Mouse (Mus musculus) intestine, embryonic 14.5 days (tissue): ENCODE measurements around the gene Gm266. TPM values are rescaled to one million over a fixed set of nuclear protein-coding genes. Genes with fewer than 3 reads are reported as not detected.

Experiments used
- ATAC-seq: fragments of 200-750 bp; cut with Nextera tagmentation; replicated peaks from 2 replicates; pipeline ENCODE4 v1.8.0; 2017; ENCODE audit warnings: low read depth, moderate number of reproducible peaks, moderate TSS enrichment, moderate library complexity; ENCODE audit not compliant: low FRiP score, low TSS enrichment
- DNase-seq: peaks from one replicate; pipeline ENCODE4 v3.0.0-alpha.2; 2018; ENCODE audit warnings: low spot score
- H3K27ac ChIP-seq: fragments of 300-500 bp; sonication (generic); 2 replicates; pipeline ENCODE4 v1.5.1; 2014; ENCODE audit warnings: low read depth, mild to moderate bottlenecking, control low read depth
- H3K27me3 ChIP-seq: fragments of 300-500 bp; sonication (generic); replicated peaks from 2 replicates; pipeline ENCODE4 v1.6.1; 2014; ENCODE audit warnings: low read length, control low read depth; ENCODE audit not compliant: control insufficient read depth, insufficient read depth
- H3K36me3 ChIP-seq: fragments of 300-500 bp; sonication (generic); 2 replicates; pipeline ENCODE4 v1.6.1; 2014; ENCODE audit warnings: low read length, control low read depth; ENCODE audit not compliant: control insufficient read depth, insufficient read depth
- H3K4me1 ChIP-seq: fragments of 300-500 bp; sonication (generic); replicated peaks from 2 replicates; pipeline ENCODE4 v1.6.1; 2014; ENCODE audit warnings: low read length, control low read depth, mixed read lengths; ENCODE audit not compliant: control insufficient read depth, insufficient read depth
- H3K4me2 ChIP-seq: fragments of 300-500 bp; sonication (generic); 2 replicates; pipeline ENCODE4 v1.6.1; 2014; ENCODE audit warnings: low read length
- H3K4me3 ChIP-seq: fragments of 300-500 bp; sonication (generic); 2 replicates; pipeline ENCODE4 v1.5.1; 2014; ENCODE audit warnings: low read depth, low read length, control low read depth, mixed read lengths
- H3K9ac ChIP-seq: fragments of 300-500 bp; sonication (generic); 2 replicates; pipeline ENCODE4 v1.6.1; 2014; ENCODE audit warnings: mild to moderate bottlenecking, low read length
- H3K9me3 ChIP-seq: fragments of 300-500 bp; sonication (generic); 2 replicates; pipeline ENCODE4 v1.6.1; 2016; ENCODE audit warnings: low read length, control low read depth; ENCODE audit not compliant: control insufficient read depth
- WGBS: fragments of 180-500 bp; shearing (Covaris S2); extraction: QIAGEN DNeasy Blood & Tissue Kit; methylation state at CpG from one replicate; pipeline ENCODE4 v1.1.7; 2014; 5-methylcytosine and 5-hydroxymethylcytosine counted together
- polyA plus RNA-seq: library from polyadenylated mRNA; unstranded; fragments of >200 nt; fragmentation: Nextera tagmentation; extraction: Ambion mirVana; gene quantifications from 2 replicates; pipeline ENCODE4 v1.2.1, GENCODE M21; 2014

The Gm266 gene
- polyA plus RNA-seq, 1 experiment from 2014 or later, result 27.5 TPM

GRCm38 (mm10) chr12:111455311-111455846, 30.2 kb downstream of the Gm266 start:
- Histone ChIP-seq H3K4me1 (peaks cover 22% of the 10 kb centered on the region; the same call in 1 of the 2 replicates), H3K27ac (peak overlapping the region; percentile 45; the same call in 1 of the 2 replicates), H3K36me3 (no peaks in the 10 kb centered on the region), H3K27me3 (peaks cover 17% of the 10 kb centered on the region), H3K4me3 (no peak overlapping the region), H3K9ac (no peak overlapping the region), H3K9me3 (no peaks in the 10 kb centered on the region), H3K4me2 (no peak overlapping the region)
- no peak for DNase-seq
- 0 out of 2 replicates have a peak, but pooled peaks have one; percentile 9 for ATAC-seq
- 56% methylated on average over 12 of the region's 12 CpGs for WGBS

- no peak overlapping the region for H3K4me3 ChIP-seq
- peaks cover 27% of the 10 kb centered on the region; the same call in 1 of the 2 replicates for H3K4me1 ChIP-seq
- WGBS, result 48% methylated on average over 10 of the region's 10 CpGs
- no peak for DNase-seq
- H3K36me3 ChIP-seq, result no peaks in the 10 kb centered on the region
- H3K9me3 ChIP-seq, result no peaks in the 10 kb centered on the region
- peak overlapping the region; percentile 45; the same call in 1 of the 2 replicates for H3K27ac ChIP-seq
- H3K27me3 ChIP-seq, result peaks cover 23% of the 10 kb centered on the region
- no peak overlapping the region for H3K4me2 ChIP-seq
- peak; percentile 41; the same call in 1 of the 2 replicates for ATAC-seq
- H3K9ac ChIP-seq, result no peak overlapping the region
Observed at GRCm38 (mm10) chr12:111454543-111455280, 30.9 kb downstream of the Gm266 start.

- ATAC-seq (no peak), DNase-seq (no peak)
- Histone ChIP-seq H3K4me3 (no peak overlapping the region), H3K4me2 (no peak overlapping the region), H3K27me3 (peaks cover 23% of the 10 kb centered on the region), H3K9me3 (no peaks in the 10 kb centered on the region), H3K36me3 (no peaks in the 10 kb centered on the region), H3K9ac (no peak overlapping the region), H3K4me1 (peaks cover 32% of the 10 kb centered on the region; the same call in 1 of the 2 replicates), H3K27ac (0 out of 2 replicates have a peak overlapping the region, but pooled peaks have one; percentile 27)
- WGBS, result 33% methylated on average over 4 of the region's 4 CpGs
Observed at GRCm38 (mm10) chr12:111454021-111454420, 31.6 kb downstream of the Gm266 start.

GRCm38 (mm10) chr12:111451561-111451960, 34.1 kb downstream of the Gm266 start:
- Histone ChIP-seq H3K4me2 (no peak overlapping the region), H3K9me3 (no peaks in the 10 kb centered on the region), H3K36me3 (no peaks in the 10 kb centered on the region), H3K9ac (no peak overlapping the region), H3K27me3 (peaks cover 44% of the 10 kb centered on the region), H3K27ac (no peak overlapping the region), H3K4me1 (peaks cover 32% of the 10 kb centered on the region; the same call in 1 of the 2 replicates), H3K4me3 (no peak overlapping the region)
- no peak for DNase-seq
- WGBS, result 85% methylated on average over 7 of the region's 7 CpGs
- no peak for ATAC-seq

GRCm38 (mm10) chr12:111450359-111450758, 35.3 kb downstream of the Gm266 start:
- no peak for DNase-seq
- no peak overlapping the region for H3K27ac ChIP-seq
- H3K9ac ChIP-seq, result no peak overlapping the region
- ATAC-seq, result no peak
- WGBS, result 45% methylated on average over 6 of the region's 6 CpGs
- H3K9me3 ChIP-seq, result no peaks in the 10 kb centered on the region
- H3K27me3 ChIP-seq, result peaks cover 56% of the 10 kb centered on the region
- no peaks in the 10 kb centered on the region for H3K36me3 ChIP-seq
- no peak overlapping the region for H3K4me2 ChIP-seq
- peaks cover 34% of the 10 kb centered on the region for H3K4me1 ChIP-seq
- H3K4me3 ChIP-seq, result no peak overlapping the region

- H3K9me3 ChIP-seq, result no peaks in the 10 kb centered on the region
- H3K4me1 ChIP-seq, result peaks cover 25% of the 10 kb centered on the region
- no peak for ATAC-seq
- peaks cover 68% of the 10 kb centered on the region for H3K27me3 ChIP-seq
- no peak overlapping the region for H3K27ac ChIP-seq
- H3K36me3 ChIP-seq, result no peaks in the 10 kb centered on the region
- 21% methylated on average over 12 of the region's 14 CpGs for WGBS
- no peak overlapping the region for H3K9ac ChIP-seq
- no peak for DNase-seq
- H3K4me2 ChIP-seq, result no peak overlapping the region
- H3K4me3 ChIP-seq, result no peak overlapping the region
Observed at GRCm38 (mm10) chr12:111448931-111449705, 36.5 kb downstream of the Gm266 start.

- no peak overlapping the region for H3K9ac ChIP-seq
- peaks cover 18% of the 10 kb centered on the region for H3K4me1 ChIP-seq
- no peak overlapping the region for H3K4me2 ChIP-seq
- 34% methylated on average over 22 of the region's 22 CpGs for WGBS
- H3K4me3 ChIP-seq, result no peak overlapping the region
- DNase-seq, result peak; percentile 54
- no peak for ATAC-seq
- H3K9me3 ChIP-seq, result no peaks in the 10 kb centered on the region
- peaks cover 78% of the 10 kb centered on the region for H3K27me3 ChIP-seq
- no peak overlapping the region for H3K27ac ChIP-seq
- no peaks in the 10 kb centered on the region for H3K36me3 ChIP-seq
Observed at GRCm38 (mm10) chr12:111447898-111448760, 37.5 kb downstream of the Gm266 start.

GRCm38 (mm10) chr12:111447350-111447749, 38.3 kb downstream of the Gm266 start:
- peak; percentile 53 for DNase-seq
- ATAC-seq, result no peak
- H3K36me3 ChIP-seq, result no peaks in the 10 kb centered on the region
- WGBS, result 33% methylated on average over 9 of the region's 9 CpGs
- no peaks in the 10 kb centered on the region for H3K9me3 ChIP-seq
- H3K4me2 ChIP-seq, result no peak overlapping the region
- no peak overlapping the region for H3K9ac ChIP-seq
- H3K4me1 ChIP-seq, result peaks cover 24% of the 10 kb centered on the region
- no peak overlapping the region for H3K4me3 ChIP-seq
- H3K27ac ChIP-seq, result no peak overlapping the region
- H3K27me3 ChIP-seq, result peaks cover 86% of the 10 kb centered on the region
